Mouse (Mus musculus) intestine, embryonic 15.5 days (tissue): ENCODE results near the gene Npl. TPM values are rescaled to one million over a fixed set of nuclear protein-coding genes. Genes with fewer than 3 reads are reported as not detected.
"Not testable (repeated sequence)": the region's sequence is repeated elsewhere in the genome, so short reads cannot be mapped to it uniquely, and the experiment has no call there.

ENCODE experiments used
- ATAC-seq: fragments of 200-750 bp; cut with Nextera tagmentation; 2 replicates; pipeline ENCODE4 v1.8.0; 2017; ENCODE audit warnings: moderate TSS enrichment, moderate library complexity
- H3K27ac ChIP-seq: fragments of 300-500 bp; sonication (generic); 2 replicates; pipeline ENCODE4 v1.5.1; 2015; ENCODE audit warnings: mild to moderate bottlenecking, inconsistent platforms
- H3K27me3 ChIP-seq: fragments of 300-500 bp; sonication (generic); replicated peaks from 2 replicates; pipeline ENCODE4 v1.6.1; 2015; ENCODE audit warnings: inconsistent platforms
- H3K36me3 ChIP-seq: fragments of 300-500 bp; sonication (generic); 2 replicates; pipeline ENCODE4 v1.6.1; 2015; ENCODE audit warnings: inconsistent platforms
- H3K4me1 ChIP-seq: fragments of 300-500 bp; sonication (generic); replicated peaks from 2 replicates; pipeline ENCODE4 v1.6.1; 2015; ENCODE audit warnings: inconsistent platforms
- H3K4me2 ChIP-seq: fragments of 300-500 bp; sonication (generic); replicated peaks from 2 replicates; pipeline ENCODE4 v1.6.1; 2015; ENCODE audit warnings: mild to moderate bottlenecking, inconsistent platforms
- H3K4me3 ChIP-seq: fragments of 300-500 bp; sonication (generic); replicated peaks from 2 replicates; pipeline ENCODE4 v1.5.1; 2015; ENCODE audit warnings: inconsistent platforms
- H3K9ac ChIP-seq: fragments of 300-500 bp; sonication (generic); 2 replicates; pipeline ENCODE4 v1.6.1; 2015; ENCODE audit warnings: inconsistent platforms
- H3K9me3 ChIP-seq: fragments of 300-500 bp; sonication (generic); 2 replicates; pipeline ENCODE4 v1.6.1; 2016; ENCODE audit warnings: inconsistent platforms
- WGBS: fragments of 180-500 bp; shearing (Covaris S2); methylation state at CpG from one replicate; pipeline ENCODE4 v1.1.7; 2015; 5-methylcytosine and 5-hydroxymethylcytosine counted together
- polyA plus RNA-seq: library from polyadenylated mRNA; unstranded; fragments of >200 nt; fragmentation: Nextera tagmentation; extraction: Ambion mirVana; gene quantifications from 2 replicates; pipeline ENCODE4 v1.2.1, GENCODE M21; 2015

The Npl gene
- polyA plus RNA-seq, 1 experiment from 2014 or later = 78.8 TPM

GRCm38 (mm10) chr1:153496030-153496429, 53.8 kb downstream of the Npl start:
- no peak overlapping the region for H3K9ac ChIP-seq
- no peaks in the 10 kb centered on the region for H3K9me3 ChIP-seq
- WGBS = 69% methylated on average over 3 of the region's 3 CpGs
- peak; percentile 60 for ATAC-seq
- no peak overlapping the region for H3K4me3 ChIP-seq
- no peaks in the 10 kb centered on the region for H3K36me3 ChIP-seq
- no peaks in the 10 kb centered on the region for H3K27me3 ChIP-seq
- H3K4me1 ChIP-seq = no peaks in the 10 kb centered on the region
- H3K27ac ChIP-seq = no peak overlapping the region
- no peak overlapping the region for H3K4me2 ChIP-seq

GRCm38 (mm10) chr1:153493931-153494330, 55.9 kb downstream of the Npl start:
- no peak overlapping the region for H3K4me3 ChIP-seq
- no peaks in the 10 kb centered on the region for H3K36me3 ChIP-seq
- no peaks in the 10 kb centered on the region for H3K9me3 ChIP-seq
- no peaks in the 10 kb centered on the region for H3K4me1 ChIP-seq
- ATAC-seq = no peak
- H3K4me2 ChIP-seq = no peak overlapping the region
- no peaks in the 10 kb centered on the region for H3K27me3 ChIP-seq
- no peak overlapping the region for H3K27ac ChIP-seq
- no peak overlapping the region for H3K9ac ChIP-seq
- WGBS = 34% methylated on average over 6 of the region's 6 CpGs

GRCm38 (mm10) chr1:153493338-153493737, 56.5 kb downstream of the Npl start:
- WGBS = 26% methylated on average over 4 of the region's 4 CpGs
- Histone ChIP-seq H3K36me3 (no peaks in the 10 kb centered on the region), H3K9me3 (no peaks in the 10 kb centered on the region), H3K9ac (no peak overlapping the region), H3K4me1 (no peaks in the 10 kb centered on the region), H3K27me3 (no peaks in the 10 kb centered on the region), H3K4me2 (no peak overlapping the region), H3K27ac (no peak overlapping the region), H3K4me3 (no peak overlapping the region)
- ATAC-seq = no peak

- WGBS = 90% methylated on average over 1 of the region's 1 CpGs
- ATAC-seq = no peak
These were observed 58.0 kb downstream of the Npl start for GRCm38 (mm10) chr1:153491822-153492221.

GRCm38 (mm10) chr1:153491345-153491744, 58.5 kb downstream of the Npl start:
- ATAC-seq = no peak
- Histone ChIP-seq H3K9me3 (no peaks in the 10 kb centered on the region), H3K27ac (no peak overlapping the region), H3K36me3 (no peaks in the 10 kb centered on the region), H3K9ac (no peak overlapping the region), H3K4me2 (no peak overlapping the region), H3K27me3 (no peaks in the 10 kb centered on the region), H3K4me1 (no peaks in the 10 kb centered on the region), H3K4me3 (no peak overlapping the region)
- WGBS = 91% methylated on average over 2 of the region's 2 CpGs

More at GRCm38 (mm10) chr1:153491822-153492221, 58.0 kb downstream of the Npl start:
- Histone ChIP-seq H3K4me2 (no peak overlapping the region), H3K27me3 (no peaks in the 10 kb centered on the region), H3K27ac (no peak overlapping the region), H3K9me3 (no peaks in the 10 kb centered on the region), H3K4me1 (no peaks in the 10 kb centered on the region), H3K36me3 (no peaks in the 10 kb centered on the region), H3K4me3 (no peak overlapping the region), H3K9ac (no peak overlapping the region)

GRCm38 (mm10) chr1:153489963-153490362, 59.9 kb downstream of the Npl start:
- Histone ChIP-seq H3K27ac (no peak overlapping the region), H3K36me3 (no peaks in the 10 kb centered on the region), H3K4me1 (0 out of 2 replicates have a peak, but pooled peaks cover 3% of the 10 kb centered on the region), H3K27me3 (no peaks in the 10 kb centered on the region), H3K9me3 (no peaks in the 10 kb centered on the region), H3K9ac (no peak overlapping the region), H3K4me3 (no peak overlapping the region), H3K4me2 (no peak overlapping the region)
- 85% methylated on average over 4 of the region's 4 CpGs for WGBS
- no peak for ATAC-seq

GRCm38 (mm10) chr1:153489540-153489939, 60.3 kb downstream of the Npl start:
- Histone ChIP-seq H3K27ac (no peak overlapping the region), H3K36me3 (no peaks in the 10 kb centered on the region), H3K9me3 (no peaks in the 10 kb centered on the region), H3K4me1 (0 out of 2 replicates have a peak, but pooled peaks cover 3% of the 10 kb centered on the region), H3K9ac (no peak overlapping the region), H3K27me3 (no peaks in the 10 kb centered on the region), H3K4me2 (no peak overlapping the region), H3K4me3 (no peak overlapping the region)
- ATAC-seq = no peak
- WGBS = 58% methylated on average over 2 of the region's 2 CpGs

GRCm38 (mm10) chr1:153489132-153489531, 60.7 kb downstream of the Npl start:
- 50% methylated on average over 7 of the region's 7 CpGs for WGBS
- no peak for ATAC-seq

GRCm38 (mm10) chr1:153487500-153487879, 62.4 kb downstream of the Npl start, which contains the start of gene Dhx9:
Dhx9 (minus strand) TSS chr1:153487660.
- peak within 1 kb of the TSS; percentile 64 for H3K4me2 ChIP-seq
- peak within 1 kb of the TSS; percentile 100 for H3K4me3 ChIP-seq
- H3K27me3 ChIP-seq = no peaks in the 10 kb centered on the region
- H3K27ac ChIP-seq = peak within 1 kb of the TSS; percentile 90
- under 1% methylated on average over 35 of the region's 35 CpGs for WGBS
- no peaks in the 10 kb centered on the region for H3K9me3 ChIP-seq
- peak; percentile 92 for ATAC-seq
- no peaks in the 10 kb centered on the region for H3K36me3 ChIP-seq
- H3K4me1 ChIP-seq = 0 out of 2 replicates have a peak, but pooled peaks cover 5% of the 10 kb centered on the region
- peak within 1 kb of the TSS; percentile 100 for H3K9ac ChIP-seq

More at GRCm38 (mm10) chr1:153489132-153489531, 60.7 kb downstream of the Npl start:
- Histone ChIP-seq H3K4me2 (no peak overlapping the region), H3K4me3 (no peak overlapping the region), H3K9ac (no peak overlapping the region), H3K4me1 (0 out of 2 replicates have a peak, but pooled peaks cover 3% of the 10 kb centered on the region), H3K36me3 (no peaks in the 10 kb centered on the region), H3K27ac (no peak overlapping the region), H3K27me3 (no peaks in the 10 kb centered on the region), H3K9me3 (no peaks in the 10 kb centered on the region)

- no peaks in the 10 kb centered on the region for H3K9me3 ChIP-seq
- H3K36me3 ChIP-seq = no peaks in the 10 kb centered on the region
- peak overlapping the region; percentile 100 for H3K9ac ChIP-seq
- peak overlapping the region; percentile 90 for H3K27ac ChIP-seq
- H3K4me3 ChIP-seq = peak overlapping the region; percentile 100
- H3K4me2 ChIP-seq = peak overlapping the region; percentile 64
- WGBS = under 1% methylated on average over 64 of the region's 64 CpGs
- ATAC-seq = peak; percentile 83
- no peaks in the 10 kb centered on the region for H3K27me3 ChIP-seq
- 0 out of 2 replicates have a peak, but pooled peaks cover 5% of the 10 kb centered on the region for H3K4me1 ChIP-seq
These were observed 62.9 kb downstream of the Npl start for GRCm38 (mm10) chr1:153486767-153487499.

- H3K27me3 ChIP-seq, H3K4me1 ChIP-seq, H3K27ac ChIP-seq, H3K9me3 ChIP-seq, ATAC-seq, H3K36me3 ChIP-seq: not testable (repeated sequence)
- peak overlapping the region; percentile 100 for H3K9ac ChIP-seq
- H3K4me3 ChIP-seq = peak overlapping the region; percentile 100
- H3K4me2 ChIP-seq = peak overlapping the region; percentile 64
- WGBS = 10% methylated on average over 6 of the region's 6 CpGs
These were observed 63.7 kb downstream of the Npl start for GRCm38 (mm10) chr1:153486120-153486519.

GRCm38 (mm10) chr1:153485201-153485796, 64.5 kb downstream of the Npl start:
- Histone ChIP-seq H3K4me1 (0 out of 2 replicates have a peak, but pooled peaks cover 5% of the 10 kb centered on the region), H3K27ac (no peak overlapping the region), H3K4me3 (peak overlapping the region; percentile 16), H3K9me3 (no peaks in the 10 kb centered on the region), H3K4me2 (peak overlapping the region; percentile 64), H3K9ac (no peak overlapping the region), H3K36me3 (peaks cover 9% of the 10 kb centered on the region; the same call in 1 of the 2 replicates), H3K27me3 (no peaks in the 10 kb centered on the region)
- no peak for ATAC-seq
- WGBS = 52% methylated on average over 2 of the region's 2 CpGs
